Mouse (Mus musculus) midbrain, embryonic 16.5 days (tissue): ENCODE measurements at regions not wholly inside any gene's neighbourhood (a gene's known extent, or its start where the extent isn't known, plus 50 kb on each side); places are given as distances from the start of the nearest gene placed in this dataset.
"Not testable (repeated sequence)": the region's sequence is repeated elsewhere in the genome, so short reads cannot be mapped to it uniquely, and the experiment has no call there.

ENCODE experiments used
- ATAC-seq: fragments of 200-750 bp; cut with Nextera tagmentation; 2 replicates; pipeline ENCODE4 v1.8.0; 2017; ENCODE audit warnings: moderate TSS enrichment
- H3K27ac ChIP-seq: fragments of 300-500 bp; sonication (generic); 2 replicates; pipeline ENCODE4 v1.5.1; 2014; ENCODE audit warnings: mild to moderate bottlenecking, low read length, mixed read lengths
- H3K27me3 ChIP-seq: fragments of 300-500 bp; sonication (generic); 2 replicates; pipeline ENCODE4 v1.6.1; 2014; ENCODE audit warnings: low read depth, low read length, mixed read lengths; ENCODE audit not compliant: control insufficient read depth, insufficient read depth
- H3K36me3 ChIP-seq: fragments of 300-500 bp; sonication (generic); 2 replicates; pipeline ENCODE4 v1.6.1; 2014; ENCODE audit warnings: mild to moderate bottlenecking, low read length, moderate library complexity, mixed read lengths; ENCODE audit not compliant: control insufficient read depth, insufficient read depth
- H3K4me1 ChIP-seq: fragments of 300-500 bp; sonication (generic); 2 replicates; pipeline ENCODE4 v1.6.1; 2014; ENCODE audit warnings: mild to moderate bottlenecking, low read length, mixed read lengths; ENCODE audit not compliant: control insufficient read depth, insufficient read depth
- H3K4me2 ChIP-seq: fragments of 300-500 bp; sonication (generic); 2 replicates; pipeline ENCODE4 v1.6.1; 2014; ENCODE audit warnings: mild to moderate bottlenecking, low read length, mixed read lengths
- H3K4me3 ChIP-seq: fragments of 300-500 bp; sonication (generic); 2 replicates; pipeline ENCODE4 v1.5.1; 2014; ENCODE audit warnings: low read depth, mild to moderate bottlenecking, low read length, moderate library complexity, mixed read lengths
- H3K9ac ChIP-seq: fragments of 300-500 bp; sonication (generic); 2 replicates; pipeline ENCODE4 v1.6.1; 2014; ENCODE audit warnings: low read depth, low read length, mixed read lengths
- H3K9me3 ChIP-seq: fragments of 300-500 bp; sonication (generic); replicated peaks from 2 replicates; pipeline ENCODE4 v1.6.1; 2014; ENCODE audit warnings: mild to moderate bottlenecking, low read length, mixed read lengths; ENCODE audit not compliant: control insufficient read depth, poor library complexity, severe bottlenecking
- WGBS: fragments of 180-500 bp; shearing (Covaris S2); extraction: QIAGEN DNeasy Blood & Tissue Kit; methylation state at CpG from one replicate; pipeline ENCODE4 v1.1.7; 2014; 5-methylcytosine and 5-hydroxymethylcytosine counted together

GRCm38 (mm10) chr14:53373777-53374468 lies 878.4 kb upstream of the Olfr1507 start:
- WGBS, result no CpG with 5 or more reads among the region's 2 CpGs
- not testable (repeated sequence) for H3K4me3 ChIP-seq, H3K4me2 ChIP-seq, H3K36me3 ChIP-seq, H3K27ac ChIP-seq, H3K27me3 ChIP-seq, H3K4me1 ChIP-seq, H3K9ac ChIP-seq, ATAC-seq, H3K9me3 ChIP-seq

GRCm38 (mm10) chr14:53369776-53370175 lies 874.2 kb upstream of the Olfr1507 start:
- no peak for ATAC-seq
- no peak overlapping the region for H3K4me3 ChIP-seq
- 77% methylated on average over 2 of the region's 2 CpGs for WGBS

GRCm38 (mm10) chr14:53367420-53367819 lies 871.9 kb upstream of the Olfr1507 start:
- not testable (repeated sequence) for ATAC-seq, H3K4me3 ChIP-seq, H3K36me3 ChIP-seq, H3K4me1 ChIP-seq, H3K27me3 ChIP-seq, H3K9ac ChIP-seq, H3K27ac ChIP-seq, H3K9me3 ChIP-seq, H3K4me2 ChIP-seq
- 66% methylated on average over 1 of the region's 1 CpGs for WGBS

More at GRCm38 (mm10) chr14:53369776-53370175, 874.2 kb upstream of the Olfr1507 start:
- H3K9ac ChIP-seq, result no peak overlapping the region
- no peak overlapping the region for H3K4me2 ChIP-seq
- no peaks in the 10 kb centered on the region for H3K9me3 ChIP-seq
- no peak overlapping the region for H3K27ac ChIP-seq
- H3K36me3 ChIP-seq, result no peaks in the 10 kb centered on the region
- H3K4me1 ChIP-seq, result no peaks in the 10 kb centered on the region
- H3K27me3 ChIP-seq, result no peaks in the 10 kb centered on the region

- not testable (repeated sequence) for H3K4me2 ChIP-seq, H3K27ac ChIP-seq, H3K36me3 ChIP-seq, H3K9me3 ChIP-seq, H3K27me3 ChIP-seq, ATAC-seq, H3K9ac ChIP-seq, H3K4me3 ChIP-seq, H3K4me1 ChIP-seq
- WGBS, result 88% methylated on average over 5 of the region's 5 CpGs
These were observed 868.4 kb upstream of the Olfr1507 start for GRCm38 (mm10) chr14:53363995-53364394.

GRCm38 (mm10) chr14:53362054-53362453 lies 866.5 kb upstream of the Olfr1507 start:
- not testable (repeated sequence) for H3K36me3 ChIP-seq, ATAC-seq, H3K9ac ChIP-seq, H3K4me2 ChIP-seq, H3K4me3 ChIP-seq, H3K27me3 ChIP-seq, H3K27ac ChIP-seq, H3K4me1 ChIP-seq, H3K9me3 ChIP-seq
- 80% methylated on average over 1 of the region's 2 CpGs for WGBS

GRCm38 (mm10) chr14:53357498-53357897 lies 861.9 kb upstream of the Olfr1507 start:
- H3K4me2 ChIP-seq, H3K27ac ChIP-seq, H3K9ac ChIP-seq, H3K27me3 ChIP-seq, H3K4me1 ChIP-seq, H3K4me3 ChIP-seq, ATAC-seq, H3K36me3 ChIP-seq, H3K9me3 ChIP-seq: not testable (repeated sequence)
- WGBS, result 100% methylated on average over 1 of the region's 2 CpGs

- not testable (repeated sequence) for H3K36me3 ChIP-seq, H3K4me2 ChIP-seq, ATAC-seq, H3K9ac ChIP-seq, H3K4me3 ChIP-seq, H3K4me1 ChIP-seq, H3K27me3 ChIP-seq, H3K9me3 ChIP-seq, H3K27ac ChIP-seq
- WGBS, result no CpG with 5 or more reads among the region's 1 CpGs
These were observed 861.2 kb upstream of the Olfr1507 start for GRCm38 (mm10) chr14:53356783-53357182.

GRCm38 (mm10) chr14:53351457-53351856 lies 855.9 kb upstream of the Olfr1507 start:
- WGBS, result no CpG with 5 or more reads among the region's 3 CpGs
- not testable (repeated sequence) for H3K27ac ChIP-seq, H3K4me2 ChIP-seq, H3K4me3 ChIP-seq, H3K9me3 ChIP-seq, H3K9ac ChIP-seq, H3K27me3 ChIP-seq, H3K4me1 ChIP-seq, H3K36me3 ChIP-seq, ATAC-seq

GRCm38 (mm10) chr14:53350780-53351179 lies 855.2 kb upstream of the Olfr1507 start:
- not testable (repeated sequence) for H3K9me3 ChIP-seq, H3K4me3 ChIP-seq, H3K4me1 ChIP-seq, ATAC-seq, H3K27ac ChIP-seq, H3K9ac ChIP-seq, H3K4me2 ChIP-seq, H3K27me3 ChIP-seq, H3K36me3 ChIP-seq
- 84% methylated on average over 1 of the region's 1 CpGs for WGBS
